Mouse (Mus musculus): Measurements from ENCODE around the gene Nob1. TPM values are rescaled to one million over a fixed set of nuclear protein-coding genes. Genes with fewer than 3 reads are reported as not detected.

Nob1 gene
- total RNA-seq, 2 experiments from 2014 or later: 39.4 to 40.6 TPM

- DNase-seq (ENCODE audit: extremely low spot score in 1 of 2, low spot score in 2 of 2): no peak
- H3K4me3 ChIP-seq: peak overlapping the region; percentile 94
- TF ChIP-seq CTCF (IDR thresholded peaks at IDR 0.05): no peak
- intact Hi-C loops (cut with DNase I): no loop called here
- H3K27ac ChIP-seq: no peak overlapping the region; the same call in 1 of the 2 replicates
Measured at GRCm38 (mm10) chr8:107435421-107435961, 10.6 kb upstream of the Nob1 start.

- no peak for DNase-seq (ENCODE audit: extremely low spot score in 1 of 2, low spot score in 2 of 2)
- intact Hi-C loops (cut with DNase I): no loop called here
- TF ChIP-seq CTCF (IDR thresholded peaks at IDR 0.05): no peak
- no peak overlapping the region for H3K4me3 ChIP-seq
- no peak overlapping the region for H3K27ac ChIP-seq
Measured at GRCm38 (mm10) chr8:107430821-107431220, 6.0 kb upstream of the Nob1 start.

GRCm38 (mm10) chr8:107425230-107425597 lies 363 bp upstream of the Nob1 start:
- intact Hi-C loops (cut with DNase I): loop anchor here (1.0 to 2.0 kb wide), 2 partner anchors 38 to 321 kb away; no protein-coding TSS in a partner anchor
- Histone ChIP-seq H3K4me3 (no peak overlapping the region), H3K27ac (no peak overlapping the region)
- TF ChIP-seq CTCF (IDR thresholded peaks at IDR 0.05): no peak
- no peak for DNase-seq (ENCODE audit: extremely low spot score in 1 of 2, low spot score in 2 of 2)

- peak overlapping the region; percentile 77 for H3K4me3 ChIP-seq
- no peak for TF ChIP-seq CTCF (IDR thresholded peaks at IDR 0.05)
- intact Hi-C loops (cut with DNase I): loop anchor here (2.0 kb wide), 1 partner anchor 37 kb away; no protein-coding TSS in a partner anchor
- peak overlapping the region; percentile 92 for H3K27ac ChIP-seq
- no peak for DNase-seq (ENCODE audit: extremely low spot score in 1 of 2, low spot score in 2 of 2)
Measured at GRCm38 (mm10) chr8:107424176-107424575, 675 bp downstream of the Nob1 start.

GRCm38 (mm10) chr8:107417001-107417400 lies 7.8 kb downstream of the Nob1 start:
- no peak for DNase-seq (ENCODE audit: extremely low spot score in 1 of 2, low spot score in 2 of 2)
- Histone ChIP-seq H3K27ac (no peak overlapping the region), H3K4me3 (no peak overlapping the region)
- TF ChIP-seq CTCF (IDR thresholded peaks at IDR 0.05): no peak
- intact Hi-C loops (cut with DNase I): no loop called here

GRCm38 (mm10) chr8:107413881-107414280 lies 11.0 kb downstream of the Nob1 start:
- no peak for DNase-seq (ENCODE audit: extremely low spot score in 1 of 2, low spot score in 2 of 2)
- no peak overlapping the region for H3K4me3 ChIP-seq
- no peak overlapping the region for H3K27ac ChIP-seq
- intact Hi-C loops (cut with DNase I): no loop called here
- TF ChIP-seq CTCF (IDR thresholded peaks at IDR 0.05): no peak

GRCm38 (mm10) chr8:107412552-107412951 lies 12.3 kb downstream of the Nob1 start:
- intact Hi-C loops (cut with DNase I): no loop called here
- no peak for DNase-seq (ENCODE audit: extremely low spot score in 1 of 2, low spot score in 2 of 2)
- TF ChIP-seq CTCF (IDR thresholded peaks at IDR 0.05): no peak
- no peak overlapping the region for H3K4me3 ChIP-seq
- H3K27ac ChIP-seq: no peak overlapping the region

- H3K27ac ChIP-seq: no peak overlapping the region
- TF ChIP-seq CTCF (IDR thresholded peaks at IDR 0.05): peak; percentile 61
- DNase-seq (ENCODE audit: extremely low spot score in 1 of 2, low spot score in 2 of 2): no peak
- intact Hi-C loops (cut with DNase I): no loop called here
- H3K4me3 ChIP-seq: no peak overlapping the region
Measured at GRCm38 (mm10) chr8:107411391-107411790, 13.5 kb downstream of the Nob1 start.

- no peak overlapping the region for H3K27ac ChIP-seq
- no peak overlapping the region for H3K4me3 ChIP-seq
- TF ChIP-seq CTCF (IDR thresholded peaks at IDR 0.05): no peak
- no peak for DNase-seq (ENCODE audit: extremely low spot score in 1 of 2, low spot score in 2 of 2)
- intact Hi-C loops (cut with DNase I): no loop called here
Measured at GRCm38 (mm10) chr8:107405935-107406334, 18.9 kb downstream of the Nob1 start.

GRCm38 (mm10) chr8:107404057-107404456 lies 20.8 kb downstream of the Nob1 start:
- H3K27ac ChIP-seq: no peak overlapping the region
- H3K4me3 ChIP-seq: no peak overlapping the region
- intact Hi-C loops (cut with DNase I): no loop called here
- no peak for DNase-seq (ENCODE audit: extremely low spot score in 1 of 2, low spot score in 2 of 2)
- TF ChIP-seq CTCF (IDR thresholded peaks at IDR 0.05): no peak

- peak; percentile 40 to 63 for DNase-seq (ENCODE audit: extremely low spot score in 1 of 2, low spot score in 2 of 2)
- intact Hi-C loops (cut with DNase I): no loop called here
- no peak for TF ChIP-seq CTCF (IDR thresholded peaks at IDR 0.05)
Measured at GRCm38 (mm10) chr8:107403038-107403781, 21.6 kb downstream of the Nob1 start, which contains the start of gene Nqo1. TSS of gene Nqo1 (minus strand) at chr8:107403206.

GRCm38 (mm10) chr8:107401866-107402265 lies 23.0 kb downstream of the Nob1 start:
- intact Hi-C loops (cut with DNase I): no loop called here
- H3K27ac ChIP-seq: no peak overlapping the region
- no peak for TF ChIP-seq CTCF (IDR thresholded peaks at IDR 0.05)
- no peak overlapping the region for H3K4me3 ChIP-seq
- no peak for DNase-seq (ENCODE audit: extremely low spot score in 1 of 2, low spot score in 2 of 2)

More at GRCm38 (mm10) chr8:107403038-107403781, 21.6 kb downstream of the Nob1 start, which contains the start of gene Nqo1:
- Histone ChIP-seq H3K4me3 (peak within 1 kb of the TSS; percentile 47), H3K27ac (peak within 1 kb of the TSS; percentile 13)

All from left cerebral cortex, adult 2 months (tissue).